Mouse (Mus musculus) stomach, postnatal 0 days (tissue): Measurements from ENCODE around the gene Irs3. TPM values are rescaled to one million over a fixed set of nuclear protein-coding genes. Genes with fewer than 3 reads are reported as not detected.

ENCODE experiments used
- ATAC-seq: fragments of 200-750 bp; cut with Nextera tagmentation; 2 replicates; pipeline ENCODE4 v1.8.0; 2017; ENCODE audit not compliant: low FRiP score, low TSS enrichment
- DNase-seq: peaks from one replicate; pipeline ENCODE4 v3.0.0-alpha.2; 2016; ENCODE audit warnings: low spot score
- H3K27ac ChIP-seq: fragments of 300-500 bp; sonication (generic); replicated peaks from 2 replicates; pipeline ENCODE4 v1.5.1; 2014; ENCODE audit warnings: mild to moderate bottlenecking, control low read depth
- H3K27me3 ChIP-seq: fragments of 300-500 bp; sonication (generic); 2 replicates; pipeline ENCODE4 v1.6.1; 2014; ENCODE audit warnings: low read length; ENCODE audit not compliant: control insufficient read depth, insufficient read depth
- H3K36me3 ChIP-seq: fragments of 300-500 bp; sonication (generic); 2 replicates; pipeline ENCODE4 v1.6.1; 2014; ENCODE audit warnings: low read length, mixed read lengths; ENCODE audit not compliant: control insufficient read depth, insufficient read depth
- H3K4me1 ChIP-seq: fragments of 300-500 bp; sonication (generic); replicated peaks from 2 replicates; pipeline ENCODE4 v1.6.1; 2014; ENCODE audit warnings: antibody characterized with exemption; ENCODE audit not compliant: control insufficient read depth, insufficient read depth
- H3K4me2 ChIP-seq: fragments of 300-500 bp; sonication (generic); replicated peaks from 2 replicates; pipeline ENCODE4 v1.6.1; 2014; ENCODE audit warnings: low read depth, mild to moderate bottlenecking, control low read depth, moderate library complexity
- H3K4me3 ChIP-seq: fragments of 300-500 bp; sonication (generic); 2 replicates; pipeline ENCODE4 v1.5.1; 2014; ENCODE audit warnings: low read depth, low read length, control low read depth
- H3K9ac ChIP-seq: fragments of 300-500 bp; sonication (generic); 2 replicates; pipeline ENCODE4 v1.6.1; 2014; ENCODE audit warnings: mild to moderate bottlenecking, low read length, control low read depth, mixed read lengths
- H3K9me3 ChIP-seq: fragments of 300-500 bp; sonication (generic); 2 replicates; pipeline ENCODE4 v1.6.1; 2016; ENCODE audit warnings: low read length; ENCODE audit not compliant: control insufficient read depth
- CTCF ChIP-seq: IDR thresholded peaks from 2 replicates; pipeline ENCODE4 v1.5.1; 2016; ENCODE audit warnings: antibody characterized with exemption, low read depth, mild to moderate bottlenecking, moderate library complexity
- EP300 ChIP-seq: optimal IDR thresholded peaks from 2 replicates; pipeline ENCODE3; 2016; ENCODE audit warnings: antibody characterized with exemption
- WGBS: fragments of 180-500 bp; shearing (Covaris S2); extraction: QIAGEN DNeasy Blood & Tissue Kit; methylation state at CpG from one replicate; pipeline ENCODE4 v1.1.7; 2014; 5-methylcytosine and 5-hydroxymethylcytosine counted together
- polyA plus RNA-seq: library from polyadenylated mRNA; unstranded; fragments of >200 nt; fragmentation: Nextera tagmentation; extraction: Ambion mirVana; gene quantifications from 2 replicates; pipeline ENCODE4 v1.2.1, GENCODE M21; 2015

The Irs3 gene
- polyA plus RNA-seq = 0.07 and 0.15 TPM in 2 replicates

- 0 out of 2 replicates have a peak within 1 kb of the TSS, but pooled peaks have one; percentile 9 for H3K9ac ChIP-seq
- ATAC-seq (peak; percentile 13; the same call in 1 of the 2 replicates), DNase-seq (no peak)
- no peaks in the 10 kb centered on the region for H3K27me3 ChIP-seq
- H3K4me1 ChIP-seq = peaks cover 6% of the 10 kb centered on the region; the same call in 1 of the 2 replicates
- peak within 1 kb of the TSS; percentile 18; the same call in 1 of the 2 replicates for H3K4me3 ChIP-seq
- no peak within 1 kb of the TSS for H3K27ac ChIP-seq
- H3K4me2 ChIP-seq = peak within 1 kb of the TSS; percentile 44
- peaks cover 5% of the 10 kb centered on the region; the same call in 1 of the 2 replicates for H3K36me3 ChIP-seq
- WGBS = 43% methylated on average over 11 of the region's 11 CpGs
- no peaks in the 10 kb centered on the region for H3K9me3 ChIP-seq
- TF ChIP-seq EP300 = no peak
- no peak for TF ChIP-seq CTCF
Observed at GRCm38 (mm10) chr5:137645652-137646091, at the start of gene Irs3. Gene Irs3 (minus strand): TSS chr5:137645714.

DNA sequence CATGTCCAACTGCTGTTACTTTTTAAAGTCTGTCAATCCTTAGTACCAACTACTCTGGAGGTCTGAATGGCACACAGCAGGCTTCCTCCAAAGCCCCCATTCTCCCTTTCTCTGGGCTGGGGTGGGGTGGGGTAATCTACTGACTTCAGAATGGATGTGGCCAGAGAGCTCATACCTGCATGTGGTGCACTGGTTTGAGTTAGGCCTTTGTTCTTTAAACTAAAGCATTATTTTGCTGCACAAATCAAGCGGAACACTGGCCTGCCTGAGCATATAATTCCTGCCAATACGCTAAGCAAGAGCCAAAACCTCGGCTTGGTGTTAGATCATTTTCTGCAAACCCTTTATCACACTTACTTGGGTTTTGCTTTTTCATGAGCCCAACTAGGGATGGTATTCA, 49.3 kb upstream of the Irs3 start:
- Histone ChIP-seq H3K27ac (no peak overlapping the region), H3K4me1 (no peaks in the 10 kb centered on the region), H3K36me3 (no peaks in the 10 kb centered on the region), H3K9me3 (no peaks in the 10 kb centered on the region), H3K4me2 (no peak overlapping the region), H3K27me3 (no peaks in the 10 kb centered on the region), H3K9ac (no peak overlapping the region), H3K4me3 (no peak overlapping the region)
- ATAC-seq (no peak), DNase-seq (no peak)
- TF ChIP-seq CTCF (no peak), EP300 (no peak)
- 61% methylated on average over 3 of the region's 3 CpGs for WGBS

DNA sequence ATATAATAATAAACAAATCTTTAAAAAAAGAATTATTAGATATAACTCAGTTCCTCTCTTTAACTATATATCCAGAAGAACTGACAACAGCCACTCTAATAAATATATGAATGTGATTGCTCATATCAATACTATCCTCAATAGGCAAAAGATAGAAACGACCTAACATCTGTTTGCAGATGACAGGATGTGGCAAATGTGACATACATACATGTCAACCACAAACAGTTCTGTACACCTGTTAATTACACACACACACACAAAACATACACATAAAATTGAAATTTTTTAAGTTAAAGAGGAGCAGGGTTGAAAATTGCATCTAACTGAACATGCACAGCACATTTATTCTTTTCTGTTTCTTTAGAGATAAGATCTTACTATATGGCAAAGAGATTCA, 46.4 kb upstream of the Irs3 start:
- ATAC-seq (no peak), DNase-seq (no peak)
- 54% methylated on average over 1 of the region's 1 CpGs for WGBS
- Histone ChIP-seq H3K4me2 (no peak overlapping the region), H3K27ac (no peak overlapping the region), H3K9me3 (no peaks in the 10 kb centered on the region), H3K4me1 (no peaks in the 10 kb centered on the region), H3K9ac (no peak overlapping the region), H3K27me3 (no peaks in the 10 kb centered on the region), H3K36me3 (no peaks in the 10 kb centered on the region), H3K4me3 (no peak overlapping the region)
- TF ChIP-seq EP300 = no peak
- TF ChIP-seq CTCF = no peak

DNA sequence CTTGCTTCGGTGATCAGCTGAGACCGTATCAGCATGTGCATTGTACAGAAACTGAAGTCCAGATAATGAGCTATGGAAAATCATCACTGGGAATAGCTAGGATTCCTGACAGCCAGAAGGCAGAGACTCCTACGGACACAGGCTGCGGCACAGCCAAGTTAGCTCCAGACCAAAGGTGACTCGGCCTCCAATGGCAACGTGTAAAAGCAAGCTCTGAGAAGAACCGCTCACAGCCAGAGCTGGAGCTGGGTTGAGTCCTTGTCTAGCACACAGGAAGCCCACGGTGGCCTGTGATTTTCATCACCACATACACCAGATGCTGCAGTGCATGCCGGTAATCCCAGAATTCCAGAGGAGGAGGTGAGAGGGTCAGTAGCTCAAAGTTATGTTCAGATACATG, 45.0 kb upstream of the Irs3 start:
- no peak overlapping the region for H3K4me3 ChIP-seq
- no peaks in the 10 kb centered on the region for H3K9me3 ChIP-seq
- WGBS = 54% methylated on average over 9 of the region's 9 CpGs
- H3K27me3 ChIP-seq = no peaks in the 10 kb centered on the region
- ATAC-seq (no peak), DNase-seq (no peak)
- H3K4me2 ChIP-seq = no peak overlapping the region
- H3K4me1 ChIP-seq = no peaks in the 10 kb centered on the region
- TF ChIP-seq CTCF (no peak), EP300 (no peak)
- H3K27ac ChIP-seq = no peak overlapping the region
- no peak overlapping the region for H3K9ac ChIP-seq
- no peaks in the 10 kb centered on the region for H3K36me3 ChIP-seq

- H3K27me3 ChIP-seq = no peaks in the 10 kb centered on the region
- H3K36me3 ChIP-seq = no peaks in the 10 kb centered on the region
- H3K27ac ChIP-seq = no peak overlapping the region
- no peak overlapping the region for H3K9ac ChIP-seq
- TF ChIP-seq CTCF = no peak
- no peak for TF ChIP-seq EP300
- ATAC-seq = no peak
- H3K9me3 ChIP-seq = no peaks in the 10 kb centered on the region
- no peaks in the 10 kb centered on the region for H3K4me1 ChIP-seq
- no peak overlapping the region for H3K4me2 ChIP-seq
- H3K4me3 ChIP-seq = no peak overlapping the region
- 75% methylated on average over 3 of the region's 3 CpGs for WGBS
- DNase-seq = no peak
Observed at GRCm38 (mm10) chr5:137689974-137690373, 44.5 kb upstream of the Irs3 start.

DNA sequence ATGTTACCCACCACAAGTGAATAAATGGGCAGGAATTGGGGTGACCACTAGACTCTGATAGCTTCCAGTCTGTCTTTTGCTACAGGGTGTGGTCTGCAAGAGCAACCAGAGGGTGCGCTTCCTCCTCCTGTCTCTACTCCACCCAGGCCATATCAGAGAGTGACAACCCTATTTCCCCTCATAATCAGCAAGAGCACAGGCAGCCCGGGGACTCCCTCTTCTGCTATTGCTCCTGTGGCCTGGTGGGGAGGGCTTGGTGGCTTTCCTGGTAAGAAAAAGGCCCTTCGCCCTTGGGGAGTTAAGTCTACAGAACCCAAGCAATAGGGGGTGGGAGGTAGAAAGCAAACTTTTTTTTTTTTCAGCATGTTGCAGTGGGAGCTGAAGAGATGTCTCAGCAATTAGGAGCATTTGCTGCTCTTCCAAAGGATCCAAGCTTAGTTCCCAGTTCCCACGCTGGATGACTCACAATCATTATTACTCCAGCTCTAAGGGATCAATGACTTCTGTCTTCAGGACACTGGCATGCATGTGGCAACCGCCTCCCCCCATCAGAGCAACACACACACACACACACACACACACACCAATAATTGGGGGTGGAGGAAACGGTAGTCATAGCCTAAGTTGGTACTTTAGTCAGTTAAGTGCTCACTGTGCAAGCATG, 40.7 kb upstream of the Irs3 start:
- no peak overlapping the region for H3K4me2 ChIP-seq
- no peak overlapping the region for H3K4me3 ChIP-seq
- H3K27me3 ChIP-seq = no peaks in the 10 kb centered on the region
- DNase-seq (no peak), ATAC-seq (no peak)
- no peak overlapping the region for H3K27ac ChIP-seq
- no peak overlapping the region for H3K9ac ChIP-seq
- WGBS = 71% methylated on average over 6 of the region's 6 CpGs
- TF ChIP-seq EP300 = no peak
- TF ChIP-seq CTCF = no peak
- no peaks in the 10 kb centered on the region for H3K36me3 ChIP-seq
- peaks cover 5% of the 10 kb centered on the region; the same call in 1 of the 2 replicates for H3K4me1 ChIP-seq
- H3K9me3 ChIP-seq = no peaks in the 10 kb centered on the region
